Mouse (Mus musculus): Measurements from ENCODE around the gene Casp3.

Casp3 gene

GRCm38 (mm10) chr8:46680671-46681365 is 63.7 kb downstream of the Casp3 start:
- in situ Hi-C loops (cut with MboI, MseI), result loop anchor here (25.0 kb wide), 1 partner anchor 706 kb away; no protein-coding TSS in a partner anchor

GRCm38 (mm10) chr8:46686664-46687336 is 69.7 kb downstream of the Casp3 start:
- in situ Hi-C loops (cut with MboI, MseI), result loop anchor here (25.0 kb wide), 1 partner anchor 701 kb away; no protein-coding TSS in a partner anchor
